9 mouse cellular contexts compared by ENCODE assay signal in genomic region chr1:156921290-156921994, GRCm38 (mm10). TPM values are rescaled to one million over a fixed set of nuclear protein-coding genes. Genes with fewer than 3 reads are reported as not detected.
A peak's percentile ranks its signal among the peaks of the same experiment; 100 is the strongest.
DNase-seq lines count a peak whose midpoint lies in the region; ATAC-seq and TF ChIP-seq lines count a peak whose summit lies in the region.
"Had no signal": no experiment of that assay in that cellular context is flagged by ENCODE, and none has a peak within 500 bp of the region (broad histone marks: within the 10 kb centered on the region; RNA-seq: fewer than 3 reads in every experiment).

No protein-coding gene starts in this region.

- H3K4me3 ChIP-seq in kidney, embryonic 14.5 days (ENCODE audit: low read length), result no peak overlapping the region
- peak overlapping the region; percentile 53 for H3K4me3 ChIP-seq in E14TG2a.4 (replicated peaks; ENCODE audit: low read length)
- no peak overlapping the region for H3K4me3 ChIP-seq in heart, embryonic 12.5 days
- H3K4me3 ChIP-seq in cerebellum, adult 2 months (replicated peaks; ENCODE audit: insufficient read depth, low read depth, low read length), result no peak overlapping the region
- H3K4me3 ChIP-seq: limb, embryonic 13.5 days had no signal

- no peaks in the 10 kb centered on the region for H3K36me3 ChIP-seq in kidney, embryonic 14.5 days (ENCODE audit: control insufficient read depth, insufficient read depth, low read length)
- peaks cover 12% of the 10 kb centered on the region for H3K36me3 ChIP-seq in E14TG2a.4 (ENCODE audit: insufficient read depth, low read length)
- no peaks in the 10 kb centered on the region for H3K36me3 ChIP-seq in heart, embryonic 12.5 days
- H3K36me3 ChIP-seq: limb, embryonic 13.5 days had no signal

- WGBS in kidney, embryonic 14.5 days, result 72% methylated on average over 12 of the region's 12 CpGs
- 52% methylated on average over 12 of the region's 12 CpGs for WGBS in heart, embryonic 12.5 days
- 78% methylated on average over 12 of the region's 12 CpGs for WGBS in cerebellum, adult 2 months

- TF ChIP-seq POLR2A in cerebellum, adult 2 months (IDR thresholded peaks at IDR 0.05; ENCODE audit: borderline replicate concordance, insufficient read depth, low read length), result no peak

- H3K9me3 ChIP-seq in kidney, embryonic 14.5 days (ENCODE audit: control insufficient read depth, low read length), result no peaks in the 10 kb centered on the region
- no peaks in the 10 kb centered on the region for H3K9me3 ChIP-seq in E14TG2a.4 (ENCODE audit: low read length)
- no peaks in the 10 kb centered on the region for H3K9me3 ChIP-seq in heart, embryonic 12.5 days (replicated peaks)
- H3K9me3 ChIP-seq: limb, embryonic 13.5 days had no signal

- peak overlapping the region; percentile 42; the same call in 1 of the 2 replicates for H3K27ac ChIP-seq in kidney, embryonic 14.5 days (ENCODE audit: low read depth, low read length)
- H3K27ac ChIP-seq in heart, embryonic 12.5 days (ENCODE audit: poor library complexity, severe bottlenecking), result peak overlapping the region; percentile 53; the same call in 1 of the 2 replicates
- H3K27ac ChIP-seq in cerebellum, adult 2 months (ENCODE audit: insufficient read depth, low read length), result no peak overlapping the region
- H3K27ac ChIP-seq: limb, embryonic 13.5 days had no signal

- no peaks in the 10 kb centered on the region for H3K27me3 ChIP-seq in kidney, embryonic 14.5 days (ENCODE audit: control insufficient read depth, insufficient read depth, low read length)
- no peaks in the 10 kb centered on the region for H3K27me3 ChIP-seq in E14TG2a.4 (ENCODE audit: insufficient read depth, low read length)
- H3K27me3 ChIP-seq in heart, embryonic 12.5 days (replicated peaks), result no peaks in the 10 kb centered on the region
- H3K27me3 ChIP-seq in cerebellum, adult 2 months (ENCODE audit: control insufficient read depth, insufficient read depth, low read length), result no peaks in the 10 kb centered on the region; the same call in 1 of the 2 replicates
- H3K27me3 ChIP-seq: limb, embryonic 13.5 days had no signal

- H3K4me1 ChIP-seq in kidney, embryonic 14.5 days (ENCODE audit: control insufficient read depth, insufficient read depth, low read length), result peaks cover 10% of the 10 kb centered on the region; the same call in 1 of the 2 replicates
- H3K4me1 ChIP-seq in E14TG2a.4 (replicated peaks; ENCODE audit: low read depth, low read length), result peaks cover 37% of the 10 kb centered on the region
- H3K4me1 ChIP-seq in heart, embryonic 12.5 days (replicated peaks), result peaks cover 25% of the 10 kb centered on the region
- H3K4me1 ChIP-seq in cerebellum, adult 2 months (ENCODE audit: control insufficient read depth, insufficient read depth, low read length), result no peaks in the 10 kb centered on the region

- no peak for TF ChIP-seq CTCF in E14TG2a.4 (conservative IDR thresholded peaks at IDR 0.05; ENCODE audit: low read length)
- no peak for TF ChIP-seq CTCF in cerebellum, adult 2 months (IDR thresholded peaks at IDR 0.05; ENCODE audit: borderline replicate concordance, insufficient read depth, low read depth, low read length)

- H3K9ac ChIP-seq in kidney, embryonic 14.5 days (ENCODE audit: low read depth, low read length), result no peak overlapping the region
- peak overlapping the region; percentile 52; the same call in 1 of the 2 replicates for H3K9ac ChIP-seq in heart, embryonic 12.5 days
- H3K9ac ChIP-seq: limb, embryonic 13.5 days had no signal

- no peak overlapping the region for H3K4me2 ChIP-seq in kidney, embryonic 14.5 days (replicated peaks; ENCODE audit: low read depth, low read length)
- no peak overlapping the region for H3K4me2 ChIP-seq in heart, embryonic 12.5 days
- H3K4me2 ChIP-seq: limb, embryonic 13.5 days had no signal

- no peak for DNase-seq in kidney, adult 18-20 months
- peak; percentile 63 for DNase-seq in lung, postnatal 36 days
- no peak for DNase-seq in cerebellum, adult 2 months
- no peak for DNase-seq in adrenal gland, adult 18-20 months (ENCODE audit: low spot score in 2 of 2)
- DNase-seq in cerebellum, adult 9-10 months, result no peak

- ATAC-seq in kidney, embryonic 14.5 days (ENCODE audit: low FRiP score, low TSS enrichment), result no peak
- no peak for ATAC-seq in heart, embryonic 12.5 days (ENCODE audit: insufficient number of reproducible peaks, low FRiP score)

RNA-seq across cellular contexts. Expression of gene Ralgps2, which starts 18.0 kb away (rescaled TPM):
- polyA plus RNA-seq in kidney, embryonic 14.5 days (2014; fragmentation: Nextera tagmentation; extraction: Ambion mirVana), result 62.3 and 80.8 TPM in 2 replicates
- polyA plus RNA-seq in heart, embryonic 12.5 days (2016; fragmentation: Nextera tagmentation; extraction: Ambion mirVana), result 53.6 and 59.2 TPM in 2 replicates
- polyA plus RNA-seq in cerebellum, adult 2 months (2012; rRNA removed), result 19.9 and 20.3 TPM in 2 replicates
- total RNA-seq in adrenal gland, adult 18-20 months (2021), result 10 to 100 TPM; 10.5 to 16.0 TPM
